ENCODE assay signal across 8 mouse cellular contexts in genomic region chr5:110447720-110448435, GRCm38 (mm10). TPM values are rescaled to one million over a fixed set of nuclear protein-coding genes. Genes with fewer than 3 reads are reported as not detected.
DNase-seq lines count a peak whose midpoint lies in the region; ATAC-seq and TF ChIP-seq lines count a peak whose summit lies in the region.

No protein-coding gene starts in this region.

- WGBS in cerebellum, adult 2 months, result under 1% methylated on average over 89 of the region's 98 CpGs
- under 1% methylated on average over 88 of the region's 98 CpGs for WGBS in forebrain, embryonic 16.5 days
- WGBS in macrophage (ENCODE audit: missing documents), result under 1% methylated on average over 97 of the region's 98 CpGs

- TF ChIP-seq CTCF in cerebellum, adult 2 months (IDR thresholded peaks at IDR 0.05; ENCODE audit: borderline replicate concordance, insufficient read depth, low read depth, low read length), result no peak

- peak; percentile 39 for DNase-seq in ovary, postnatal 36 days (ENCODE audit: low spot score)
- no peak for DNase-seq in ovary, adult 18-20 months (ENCODE audit: low spot score)
- DNase-seq in cerebellum, adult 2 months, result peak in 1 of 2 experiments; percentile 49
- DNase-seq in kidney, adult 9 months, result peak; percentile 28
- peak; percentile 32 to 79 for DNase-seq in spleen, postnatal 4 days (ENCODE audit: low spot score in 2 of 2)
- no peak for DNase-seq in urinary bladder, adult 2 months (ENCODE audit: low spot score)

- H3K4me1 ChIP-seq in cerebellum, adult 2 months (ENCODE audit: control insufficient read depth, insufficient read depth, low read length), result peaks cover 16% of the 10 kb centered on the region
- peaks cover 28% of the 10 kb centered on the region for H3K4me1 ChIP-seq in forebrain, embryonic 16.5 days (replicated peaks; ENCODE audit: control insufficient read depth, insufficient read depth, low read length)

- H3K4me2 ChIP-seq in forebrain, embryonic 16.5 days (ENCODE audit: low read length), result peak overlapping the region; percentile 92

- H3K4me3 ChIP-seq in cerebellum, adult 2 months (replicated peaks; ENCODE audit: insufficient read depth, low read depth, low read length), result peak overlapping the region; percentile 68
- peak overlapping the region; percentile 64 for H3K4me3 ChIP-seq in forebrain, embryonic 16.5 days (replicated peaks; ENCODE audit: low read length)
- peak overlapping the region; percentile 72 for H3K4me3 ChIP-seq in macrophage (ENCODE audit: inconsistent target)

- no peaks in the 10 kb centered on the region for H3K36me3 ChIP-seq in forebrain, embryonic 16.5 days (ENCODE audit: control insufficient read depth, insufficient read depth)
- H3K36me3 ChIP-seq in macrophage (ENCODE audit: inconsistent target), result no peaks in the 10 kb centered on the region

- peak overlapping the region; percentile 73 for H3K9ac ChIP-seq in forebrain, embryonic 16.5 days (replicated peaks; ENCODE audit: low read depth, low read length)

- H3K9me3 ChIP-seq in forebrain, embryonic 16.5 days (ENCODE audit: control insufficient read depth, low read length), result no peaks in the 10 kb centered on the region

- peak; percentile 43 for ATAC-seq in forebrain, embryonic 16.5 days

- no peak for TF ChIP-seq POLR2A in cerebellum, adult 2 months (IDR thresholded peaks at IDR 0.05; ENCODE audit: borderline replicate concordance, insufficient read depth, low read length)

- H3K27me3 ChIP-seq in cerebellum, adult 2 months (ENCODE audit: control insufficient read depth, insufficient read depth, low read length), result no peaks in the 10 kb centered on the region
- 0 out of 2 replicates have a peak, but pooled peaks cover 3% of the 10 kb centered on the region for H3K27me3 ChIP-seq in forebrain, embryonic 16.5 days (replicated peaks; ENCODE audit: control insufficient read depth, insufficient read depth, low read length)

- peak overlapping the region; percentile 56 for H3K27ac ChIP-seq in cerebellum, adult 2 months (ENCODE audit: insufficient read depth, low read length)
- H3K27ac ChIP-seq in forebrain, embryonic 16.5 days (ENCODE audit: low read length), result no peak overlapping the region
- H3K27ac ChIP-seq in macrophage, result no peak overlapping the region

- H3K79me2 ChIP-seq in macrophage (ENCODE audit: inconsistent target), result peaks cover 49% of the 10 kb centered on the region

RNA-seq across cellular contexts. Expression of gene Fbrsl1, which starts 0.4 kb away (rescaled TPM):
- 65.4 and 72.7 TPM in 2 replicates for polyA plus RNA-seq in cerebellum, adult 2 months (2012; rRNA removed)
- 19.7 and 23.9 TPM in 2 replicates for polyA plus RNA-seq in forebrain, embryonic 16.5 days (2015; fragmentation: Nextera tagmentation; extraction: Ambion mirVana)
- total RNA-seq in macrophage (2018; cell fraction: chromatin; rRNA removed), result 100 to 1,000 TPM in 4 of 26 experiments, 10 to 100 TPM in 22; 27.4 to 134 (median 55.6) TPM
- total RNA-seq in macrophage (2018; cell fraction: cytosol; rRNA removed), result 10 to 100 TPM; 11.8 to 42.9 (median 20.4) TPM
- total RNA-seq in macrophage (2018; cell fraction: nucleus; rRNA removed), result 100 to 1,000 TPM in 1 of 26 experiments, 10 to 100 TPM in 25; 22.6 to 101 (median 46.3) TPM
- 10.0 to 18.7 TPM (median 11.8 TPM) in 3 replicates for polyA plus RNA-seq in macrophage (2018)
- 22.1 and 36.4 TPM in 2 replicates for polyA plus RNA-seq in urinary bladder, adult 2 months (2012; rRNA removed)

Comparison
In these comparisons a context has a peak if more than half of its experiments do, and no peak if none do; other contexts are left out.
1. DNase-seq: peak in ovary, postnatal 36 days (single experiment), kidney, adult 9 months (single experiment) and spleen, postnatal 4 days (2 of 2); none in ovary, adult 18-20 months (single experiment) and urinary bladder, adult 2 months (single experiment).
2. Peak in every context shown above with its lines, with median percentiles within 50 percentile points of each other: H3K4me3 ChIP-seq.